Mouse (Mus musculus) liver, embryonic 15.5 days (tissue): ENCODE results near the gene Cdh12. TPM values are rescaled to one million over a fixed set of nuclear protein-coding genes. Genes with fewer than 3 reads are reported as not detected.

Experiments used
- ATAC-seq: fragments of 200-750 bp; cut with Nextera tagmentation; 2 replicates; pipeline ENCODE4 v1.8.0; 2017; ENCODE audit warnings: moderate number of reproducible peaks, mild to moderate bottlenecking, moderate library complexity; ENCODE audit not compliant: insufficient read depth
- H3K27ac ChIP-seq: fragments of 300-500 bp; sonication (generic); replicated peaks from 2 replicates; pipeline ENCODE4 v1.5.1; 2015; ENCODE audit warnings: mild to moderate bottlenecking, inconsistent platforms
- H3K27me3 ChIP-seq: fragments of 300-500 bp; sonication (generic); 2 replicates; pipeline ENCODE4 v1.6.1; 2015; ENCODE audit warnings: mild to moderate bottlenecking, inconsistent platforms
- H3K36me3 ChIP-seq: fragments of 300-500 bp; sonication (generic); replicated peaks from 2 replicates; pipeline ENCODE4 v1.6.1; 2015; ENCODE audit warnings: moderate library complexity, mild to moderate bottlenecking, inconsistent platforms
- H3K4me1 ChIP-seq: fragments of 300-500 bp; sonication (generic); replicated peaks from 2 replicates; pipeline ENCODE4 v1.6.1; 2015; ENCODE audit warnings: inconsistent platforms
- H3K4me2 ChIP-seq: fragments of 300-500 bp; sonication (generic); 2 replicates; pipeline ENCODE4 v1.6.1; 2015; ENCODE audit warnings: moderate library complexity, mild to moderate bottlenecking, inconsistent platforms
- H3K4me3 ChIP-seq: fragments of 300-500 bp; sonication (generic); replicated peaks from 2 replicates; pipeline ENCODE4 v1.5.1; 2015; ENCODE audit warnings: mild to moderate bottlenecking, inconsistent platforms
- H3K9ac ChIP-seq: fragments of 300-500 bp; sonication (generic); 2 replicates; pipeline ENCODE4 v1.6.1; 2015; ENCODE audit warnings: moderate library complexity, mild to moderate bottlenecking, inconsistent platforms
- H3K9me3 ChIP-seq: fragments of 300-500 bp; sonication (generic); replicated peaks from 2 replicates; pipeline ENCODE4 v1.6.1; 2016; ENCODE audit warnings: inconsistent platforms
- WGBS: fragments of 180-500 bp; shearing (Covaris S2); methylation state at CpG from one replicate; pipeline ENCODE4 v1.1.7; 2015; ENCODE audit warnings: mixed read lengths; ENCODE audit not compliant: insufficient replicate concordance; 5-methylcytosine and 5-hydroxymethylcytosine counted together
- microRNA-seq: library from miRNA; unstranded; fragments of <30 nt; microRNA quantifications from one replicate; pipeline ENCODE4, GENCODE M21; 2016
- polyA plus RNA-seq: library from polyadenylated mRNA; unstranded; fragments of >200 nt; fragmentation: Nextera tagmentation; extraction: Ambion mirVana; gene quantifications from 2 replicates; pipeline ENCODE4 v1.2.1, GENCODE M21; 2015

Cdh12 gene
- polyA plus RNA-seq, 1 experiment from 2014 or later, result not detected

GRCm38 (mm10) chr15:21555981-21556380, 1106.9 kb downstream of the Cdh12 start:
- no peak for ATAC-seq
- Histone ChIP-seq H3K27me3 (no peaks in the 10 kb centered on the region), H3K4me3 (no peak overlapping the region), H3K27ac (no peak overlapping the region), H3K36me3 (no peaks in the 10 kb centered on the region), H3K4me1 (no peaks in the 10 kb centered on the region), H3K9ac (no peak overlapping the region), H3K9me3 (no peaks in the 10 kb centered on the region), H3K4me2 (no peak overlapping the region)
- whole genome bisulfite sequencing, result 60% methylated on average over 4 of the region's 4 CpGs

- Histone ChIP-seq H3K9ac (no peak overlapping the region), H3K36me3 (no peaks in the 10 kb centered on the region), H3K4me2 (no peak overlapping the region), H3K4me1 (no peaks in the 10 kb centered on the region), H3K27ac (no peak overlapping the region), H3K4me3 (no peak overlapping the region), H3K27me3 (no peaks in the 10 kb centered on the region), H3K9me3 (no peaks in the 10 kb centered on the region)
- no peak for ATAC-seq
- WGBS, result 61% methylated on average over 5 of the region's 5 CpGs
Measured at GRCm38 (mm10) chr15:21566314-21567051, 1117.4 kb downstream of the Cdh12 start.

GRCm38 (mm10) chr15:21604510-21604909, 1155.4 kb downstream of the Cdh12 start:
- H3K9me3 ChIP-seq, result no peaks in the 10 kb centered on the region
- H3K4me1 ChIP-seq, result no peaks in the 10 kb centered on the region
- H3K36me3 ChIP-seq, result no peaks in the 10 kb centered on the region
- H3K4me3 ChIP-seq, result no peak overlapping the region
- no peak for ATAC-seq
- H3K27me3 ChIP-seq, result no peaks in the 10 kb centered on the region
- no peak overlapping the region for H3K4me2 ChIP-seq
- no peak overlapping the region for H3K27ac ChIP-seq
- WGBS, result 36% methylated on average over 4 of the region's 4 CpGs
- H3K9ac ChIP-seq, result no peak overlapping the region

Small RNAs within 50 kb of the gene (microRNA-seq; reads per million reads assigned to microRNA genes)
- gene Gm27397, result not detected

Other genes with a start within 250 kb of the Cdh12 start
- not detected in 2 replicates for gene Acot10, start 217.5 kb downstream of the Cdh12 start, polyA plus RNA-seq